Mouse (Mus musculus) small intestine, adult 2 months (tissue): ENCODE results near the gene Nck1. TPM values are rescaled to one million over a fixed set of nuclear protein-coding genes. Genes with fewer than 3 reads are reported as not detected.

Experiments used
- H3K27ac ChIP-seq: fragments of 200-500 bp; 2 replicates; pipeline ENCODE4 v1.5.1; 2012; ENCODE audit warnings: low read depth, low read length, control low read depth, inconsistent platforms; ENCODE audit not compliant: insufficient read depth
- H3K27me3 ChIP-seq: fragments of 200-500 bp; 2 replicates; pipeline ENCODE4 v1.6.1; 2012; ENCODE audit warnings: mild to moderate bottlenecking, moderate library complexity, low read length, inconsistent platforms; ENCODE audit not compliant: control insufficient read depth, insufficient read depth
- H3K36me3 ChIP-seq: fragments of 200-500 bp; 2 replicates; pipeline ENCODE4 v1.6.1; 2012; ENCODE audit warnings: mild to moderate bottlenecking, low read length, control low read depth, inconsistent platforms; ENCODE audit not compliant: control insufficient read depth, insufficient read depth
- H3K4me1 ChIP-seq: fragments of 200-500 bp; 2 replicates; pipeline ENCODE4 v1.6.1; 2012; ENCODE audit warnings: low read length, inconsistent platforms, mixed read lengths; ENCODE audit not compliant: control insufficient read depth, insufficient read depth, insufficient read length
- H3K4me3 ChIP-seq: fragments of 200-500 bp; 2 replicates; pipeline ENCODE4 v1.5.1; 2012; ENCODE audit warnings: low read depth, mild to moderate bottlenecking, control low read depth, inconsistent platforms, low read length, moderate library complexity
- CTCF ChIP-seq: fragments of 200-500 bp; IDR thresholded peaks from 2 replicates; pipeline ENCODE4 v1.5.1; 2012; ENCODE audit warnings: low read depth, mild to moderate bottlenecking, control low read depth, inconsistent platforms, low read length, moderate library complexity, mixed read lengths; ENCODE audit not compliant: insufficient replicate concordance, insufficient read length; ENCODE audit errors: extremely low read depth
- POLR2A ChIP-seq: fragments of 200-500 bp; IDR thresholded peaks from 2 replicates; pipeline ENCODE4 v1.6.1; 2012; ENCODE audit warnings: low read depth, mild to moderate bottlenecking, control low read depth, inconsistent platforms, low read length, moderate library complexity
- WGBS: fragments of 180-500 bp; shearing (Covaris S2); methylation state at CpG from one replicate; pipeline ENCODE4 v1.1.7; 2018; 5-methylcytosine and 5-hydroxymethylcytosine counted together
- polyA plus RNA-seq: library from polyadenylated mRNA; depleted of rRNA; stranded (reverse); fragments of >200 nt; gene quantifications from 2 replicates; pipeline ENCODE4 v1.2.3, GENCODE M21; 2012

Gene Nck1
- polyA plus RNA-seq, 1 experiment = 0.71 TPM

DNA sequence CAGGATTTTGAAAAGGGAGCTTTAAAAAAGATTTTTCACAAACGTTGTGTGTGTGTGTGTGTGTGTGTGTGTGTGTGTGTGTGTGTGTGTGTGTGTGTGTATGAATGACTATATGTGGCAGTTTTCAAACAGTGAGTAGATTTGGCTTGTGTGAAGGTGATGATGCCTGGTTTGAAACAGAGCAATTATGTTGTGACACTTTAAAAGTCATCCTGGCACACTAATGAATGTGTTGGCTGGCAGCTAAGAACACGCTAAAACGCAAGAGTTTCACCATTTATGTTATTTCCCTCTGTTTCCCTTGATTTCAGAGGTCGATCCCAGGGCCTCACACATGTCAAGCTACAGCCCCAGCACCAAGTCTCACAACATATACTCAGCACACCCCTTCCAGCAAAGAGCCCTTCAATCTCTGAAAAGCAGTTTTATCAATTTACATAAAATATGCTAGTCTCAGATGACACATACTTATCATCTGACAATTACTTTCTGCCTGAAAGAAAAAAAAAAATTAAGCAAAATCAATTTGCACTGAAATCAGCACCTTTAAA, 12.2 kb upstream of the Nck1 start:
- no peaks in the 10 kb centered on the region for H3K36me3 ChIP-seq
- no peak overlapping the region for H3K4me3 ChIP-seq
- H3K4me1 ChIP-seq = no peaks in the 10 kb centered on the region
- 86% methylated on average over 4 of the region's 4 CpGs for WGBS
- no peaks in the 10 kb centered on the region for H3K27me3 ChIP-seq
- H3K27ac ChIP-seq = no peak overlapping the region
- TF ChIP-seq CTCF (no peak), POLR2A (no peak)

DNA sequence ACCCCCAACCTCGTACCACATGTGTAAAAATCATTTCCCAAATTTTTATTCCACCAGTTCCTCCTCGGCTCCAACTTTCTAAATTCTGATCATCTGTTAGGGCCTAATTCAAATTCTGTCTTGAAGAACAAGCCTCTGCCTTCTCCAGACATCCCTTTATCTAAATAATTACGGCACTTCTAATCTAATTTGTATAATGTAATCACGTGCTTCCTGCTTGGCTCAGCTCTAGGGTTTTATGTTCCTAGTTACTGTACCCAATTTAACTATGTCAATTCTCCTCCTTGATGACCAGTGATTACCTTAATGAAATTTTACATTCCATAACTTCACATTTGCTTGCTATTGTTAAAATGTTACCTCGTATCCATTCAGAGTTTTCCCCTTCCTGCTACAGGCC, 9.8 kb upstream of the Nck1 start:
- WGBS = 26% methylated on average over 5 of the region's 5 CpGs
- no peak overlapping the region for H3K4me3 ChIP-seq
- H3K36me3 ChIP-seq = no peaks in the 10 kb centered on the region
- H3K27ac ChIP-seq = no peak overlapping the region
- H3K27me3 ChIP-seq = no peaks in the 10 kb centered on the region
- TF ChIP-seq POLR2A (no peak), CTCF (no peak)
- no peaks in the 10 kb centered on the region for H3K4me1 ChIP-seq

DNA sequence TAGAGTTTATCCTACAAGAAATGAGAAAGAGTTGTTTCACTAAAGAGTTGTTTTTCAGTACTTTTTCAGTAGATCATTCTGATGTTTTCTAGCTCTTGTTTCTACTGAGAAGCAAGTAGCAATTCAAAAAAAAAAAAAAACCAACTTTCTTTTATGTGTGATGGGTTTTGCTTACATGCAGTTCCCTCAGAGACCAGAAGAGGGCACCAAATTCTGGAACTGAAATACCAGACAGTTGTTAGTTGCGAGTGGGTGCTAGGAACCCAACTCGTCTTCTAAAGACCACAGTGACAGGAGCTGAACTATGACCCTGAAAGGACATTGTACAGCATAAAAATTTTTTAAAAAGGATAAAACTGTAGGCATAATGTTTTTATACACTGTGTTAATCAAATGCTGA, 2.4 kb upstream of the Nck1 start:
- H3K27ac ChIP-seq = no peak overlapping the region
- WGBS = 96% methylated on average over 2 of the region's 2 CpGs
- H3K4me1 ChIP-seq = no peaks in the 10 kb centered on the region; the same call in 1 of the 2 replicates
- H3K36me3 ChIP-seq = no peaks in the 10 kb centered on the region
- no peak overlapping the region for H3K4me3 ChIP-seq
- no peaks in the 10 kb centered on the region for H3K27me3 ChIP-seq
- no peak for TF ChIP-seq CTCF
- TF ChIP-seq POLR2A = no peak

DNA sequence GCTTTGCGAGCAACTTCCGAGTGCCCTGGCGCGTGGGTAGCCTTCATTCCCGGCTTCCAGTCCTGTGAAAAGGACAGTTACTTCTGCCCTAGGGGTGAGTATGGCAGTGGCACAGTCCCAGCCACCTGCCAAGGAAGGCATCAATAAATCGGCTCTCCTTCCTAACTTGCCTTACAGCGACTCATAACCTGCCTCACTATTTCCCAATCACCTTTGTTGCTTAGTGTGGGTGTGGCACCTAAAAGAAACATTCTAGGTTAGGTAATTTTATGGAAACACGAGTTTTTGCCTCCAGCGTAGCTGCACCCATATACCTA, 618 bp upstream of the Nck1 start:
- WGBS = 2% methylated on average over 9 of the region's 9 CpGs
- Histone ChIP-seq H3K4me3 (peak overlapping the region; percentile 82), H3K4me1 (no peaks in the 10 kb centered on the region; the same call in 1 of the 2 replicates), H3K36me3 (no peaks in the 10 kb centered on the region), H3K27me3 (no peaks in the 10 kb centered on the region), H3K27ac (peak overlapping the region; percentile 78)
- TF ChIP-seq CTCF (peak; percentile 42; the same call in 1 of the 2 replicates), POLR2A (no peak)

DNA sequence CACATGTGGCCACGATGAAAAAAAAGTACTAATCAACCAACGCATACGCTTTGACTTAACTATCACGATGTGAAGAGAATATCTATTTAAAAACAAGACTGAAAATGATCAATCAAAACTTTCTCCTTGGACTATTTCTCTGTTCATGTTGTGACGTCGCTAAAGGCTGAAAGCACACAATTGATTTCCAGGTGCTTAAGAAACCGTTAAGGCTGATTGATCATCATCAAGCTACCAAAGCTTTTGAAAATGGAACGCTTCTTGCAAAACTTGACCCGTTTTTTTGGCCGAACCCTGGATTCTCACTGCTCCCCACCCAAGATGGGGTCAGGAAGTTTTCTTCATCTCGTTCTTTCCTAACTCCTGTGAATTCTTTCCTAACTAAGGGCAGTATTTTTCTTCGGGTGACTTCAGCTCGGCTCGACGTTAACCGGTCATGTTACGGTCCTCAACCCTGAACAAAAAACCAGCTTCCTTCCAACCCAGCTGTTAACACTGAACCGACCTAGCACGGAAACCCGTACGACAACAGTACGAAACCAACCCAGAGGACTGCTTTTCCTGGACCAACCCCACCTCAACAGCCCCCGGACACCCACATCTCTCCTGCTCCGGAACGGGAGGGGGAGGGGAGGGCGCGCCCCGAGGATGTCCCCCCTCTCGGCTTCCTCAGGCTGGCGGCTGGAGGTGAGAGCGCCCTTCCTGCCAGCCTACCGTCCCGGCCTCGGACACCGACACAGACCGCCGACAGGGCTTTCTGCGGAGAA, 803 bp downstream of the Nck1 start:
- H3K4me1 ChIP-seq = no peaks in the 10 kb centered on the region; the same call in 1 of the 2 replicates
- WGBS = 1% methylated on average over 38 of the region's 38 CpGs
- H3K27ac ChIP-seq = peak overlapping the region; percentile 95
- H3K27me3 ChIP-seq = no peaks in the 10 kb centered on the region
- no peaks in the 10 kb centered on the region for H3K36me3 ChIP-seq
- no peak for TF ChIP-seq CTCF
- peak overlapping the region; percentile 82 for H3K4me3 ChIP-seq

DNA sequence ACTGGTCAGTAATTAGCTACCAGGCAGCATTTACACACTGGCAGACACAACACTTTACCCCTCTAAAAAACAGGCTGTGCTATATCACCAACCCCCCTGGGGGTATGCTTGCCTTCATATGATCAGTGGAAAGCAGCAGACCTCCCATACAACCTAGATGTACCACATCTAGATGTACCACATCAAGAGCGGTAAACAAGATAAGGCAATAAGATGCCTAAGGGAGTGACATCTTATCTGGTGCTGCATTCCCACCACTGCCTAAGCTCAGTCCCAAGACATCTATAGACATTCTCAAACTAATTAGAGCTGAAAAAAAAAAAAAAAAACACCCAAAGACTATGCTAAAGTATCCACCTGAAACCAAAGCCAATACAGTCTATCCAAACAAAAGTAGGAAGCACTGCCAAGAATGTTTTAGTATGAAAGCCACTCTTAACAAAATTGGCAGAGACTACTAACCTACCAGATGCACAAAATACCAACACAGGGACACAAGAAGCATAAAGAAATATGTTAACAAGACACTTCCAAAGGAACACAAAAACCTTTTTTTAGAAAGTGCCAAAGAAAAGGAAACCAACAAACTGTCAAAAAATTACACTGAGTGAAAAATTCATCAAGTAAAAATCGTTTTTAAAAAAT, 10.2 kb downstream of the Nck1 start:
- WGBS = 85% methylated on average over 2 of the region's 2 CpGs
- no peak overlapping the region for H3K27ac ChIP-seq
- no peaks in the 10 kb centered on the region for H3K27me3 ChIP-seq
- no peaks in the 10 kb centered on the region for H3K4me1 ChIP-seq
- 0 out of 2 replicates have a peak, but pooled peaks cover 1% of the 10 kb centered on the region for H3K36me3 ChIP-seq
- TF ChIP-seq POLR2A = no peak
- no peak for TF ChIP-seq CTCF
- no peak overlapping the region for H3K4me3 ChIP-seq

DNA sequence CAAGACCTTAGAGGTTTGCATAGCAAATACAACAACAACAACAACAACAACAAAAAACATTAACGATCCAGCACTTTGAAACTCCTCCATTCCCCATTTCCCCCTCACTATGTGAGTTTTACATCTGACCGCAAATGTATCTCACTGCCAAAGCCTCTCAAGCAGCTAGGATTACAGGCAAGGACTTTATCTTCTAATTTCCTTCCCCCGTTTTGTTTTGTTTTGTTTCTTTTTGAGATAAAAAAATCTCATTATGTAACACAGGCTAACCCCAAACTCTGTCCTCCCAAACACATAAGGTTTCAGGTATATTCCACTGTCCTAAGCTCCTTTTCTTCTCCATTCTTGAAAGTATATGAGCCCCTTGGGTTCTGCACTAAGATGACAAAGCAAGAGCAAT, 11.2 kb downstream of the Nck1 start:
- TF ChIP-seq CTCF (no peak), POLR2A (no peak)
- H3K27ac ChIP-seq = no peak overlapping the region
- H3K4me3 ChIP-seq = no peak overlapping the region
- H3K36me3 ChIP-seq = 0 out of 2 replicates have a peak, but pooled peaks cover 1% of the 10 kb centered on the region
- no peaks in the 10 kb centered on the region for H3K27me3 ChIP-seq
- 85% methylated on average over 3 of the region's 3 CpGs for WGBS
- H3K4me1 ChIP-seq = no peaks in the 10 kb centered on the region
